Mouse (Mus musculus): ENCODE results near the gene Srebf2. TPM values are rescaled to one million over a fixed set of nuclear protein-coding genes. Genes with fewer than 3 reads are reported as not detected.

The Srebf2 gene
- total RNA-seq, 2 experiments from 2014 or later = 36.2 to 40.7 TPM

GRCm38 (mm10) chr15:82203611-82204351 is 56.8 kb downstream of the Srebf2 start:
- ATAC-seq (replicated peaks; ENCODE audit: low FRiP score, poor library complexity, severe bottlenecking) = no peak

GRCm38 (mm10) chr15:82204680-82205371 is 57.8 kb downstream of the Srebf2 start:
- ATAC-seq (replicated peaks; ENCODE audit: low FRiP score, poor library complexity, severe bottlenecking) = no peak

- ATAC-seq (replicated peaks; ENCODE audit: low FRiP score, poor library complexity, severe bottlenecking) = 0 out of 2 replicates have a peak, but pooled peaks have one; percentile 36
Observed at GRCm38 (mm10) chr15:82206365-82207104, 59.6 kb downstream of the Srebf2 start.

- no peak for ATAC-seq (replicated peaks; ENCODE audit: low FRiP score, poor library complexity, severe bottlenecking)
Observed at GRCm38 (mm10) chr15:82207105-82207459, 60.1 kb downstream of the Srebf2 start.

- no peak for ATAC-seq (replicated peaks; ENCODE audit: low FRiP score, poor library complexity, severe bottlenecking)
Observed at GRCm38 (mm10) chr15:82207504-82208219, 60.7 kb downstream of the Srebf2 start.

GRCm38 (mm10) chr15:82208307-82208706 is 61.3 kb downstream of the Srebf2 start:
- ATAC-seq (replicated peaks; ENCODE audit: low FRiP score, poor library complexity, severe bottlenecking) = no peak

- no peak for ATAC-seq (replicated peaks; ENCODE audit: low FRiP score, poor library complexity, severe bottlenecking)
Observed at GRCm38 (mm10) chr15:82209295-82210050, 62.5 kb downstream of the Srebf2 start.

- ATAC-seq (replicated peaks; ENCODE audit: low FRiP score, poor library complexity, severe bottlenecking) = no peak
Observed at GRCm38 (mm10) chr15:82210801-82211200, 63.8 kb downstream of the Srebf2 start.

GRCm38 (mm10) chr15:82211281-82211680 is 64.3 kb downstream of the Srebf2 start:
- no peak for ATAC-seq (replicated peaks; ENCODE audit: low FRiP score, poor library complexity, severe bottlenecking)

- no peak for ATAC-seq (replicated peaks; ENCODE audit: low FRiP score, poor library complexity, severe bottlenecking)
Observed at GRCm38 (mm10) chr15:82211911-82212751, 65.2 kb downstream of the Srebf2 start.

GRCm38 (mm10) chr15:82212752-82213063 is 65.7 kb downstream of the Srebf2 start, which contains the start of gene Shisa8:
Gene Shisa8, minus strand, starts transcription at chr15:82212815.
- no peak for ATAC-seq (replicated peaks; ENCODE audit: low FRiP score, poor library complexity, severe bottlenecking)

- ATAC-seq (replicated peaks; ENCODE audit: low FRiP score, poor library complexity, severe bottlenecking) = no peak
Observed at GRCm38 (mm10) chr15:82213222-82213621, 66.2 kb downstream of the Srebf2 start.

- ATAC-seq (replicated peaks; ENCODE audit: low FRiP score, poor library complexity, severe bottlenecking) = no peak
Observed at GRCm38 (mm10) chr15:82215332-82216046, 68.5 kb downstream of the Srebf2 start.

GRCm38 (mm10) chr15:82216142-82216827 is 69.3 kb downstream of the Srebf2 start:
- no peak for ATAC-seq (replicated peaks; ENCODE audit: low FRiP score, poor library complexity, severe bottlenecking)

GRCm38 (mm10) chr15:82217039-82217438 is 70.1 kb downstream of the Srebf2 start:
- ATAC-seq (replicated peaks; ENCODE audit: low FRiP score, poor library complexity, severe bottlenecking) = no peak

GRCm38 (mm10) chr15:82217980-82218379 is 71.0 kb downstream of the Srebf2 start:
- no peak for ATAC-seq (replicated peaks; ENCODE audit: low FRiP score, poor library complexity, severe bottlenecking)
